Mouse (Mus musculus) gastrocnemius, postnatal 36 days (tissue): Measurements from ENCODE around the gene Fzd4. TPM values are rescaled to one million over a fixed set of nuclear protein-coding genes. Genes with fewer than 3 reads are reported as not detected.
A peak's percentile ranks its signal among the peaks of the same experiment; 100 is the strongest.

ENCODE experiments used
- DNase-seq, 2 experiments: peaks; one replicate each; pipeline ENCODE4 v3.0.0; 2022
- intact Hi-C: fragments of 180-260 bp; cut with DNase I; formaldehyde crosslinking; loops from one replicate; pipeline ENCODE4 v1.15.1; 2025
- total RNA-seq, 2 experiments: library from RNA; stranded (reverse); gene quantifications; 2 replicates each; pipeline ENCODE4 v1.2.3; 2021

Gene Fzd4
- total RNA-seq, 2 experiments from 2014 or later: 15.1 to 38.5 TPM

DNA sequence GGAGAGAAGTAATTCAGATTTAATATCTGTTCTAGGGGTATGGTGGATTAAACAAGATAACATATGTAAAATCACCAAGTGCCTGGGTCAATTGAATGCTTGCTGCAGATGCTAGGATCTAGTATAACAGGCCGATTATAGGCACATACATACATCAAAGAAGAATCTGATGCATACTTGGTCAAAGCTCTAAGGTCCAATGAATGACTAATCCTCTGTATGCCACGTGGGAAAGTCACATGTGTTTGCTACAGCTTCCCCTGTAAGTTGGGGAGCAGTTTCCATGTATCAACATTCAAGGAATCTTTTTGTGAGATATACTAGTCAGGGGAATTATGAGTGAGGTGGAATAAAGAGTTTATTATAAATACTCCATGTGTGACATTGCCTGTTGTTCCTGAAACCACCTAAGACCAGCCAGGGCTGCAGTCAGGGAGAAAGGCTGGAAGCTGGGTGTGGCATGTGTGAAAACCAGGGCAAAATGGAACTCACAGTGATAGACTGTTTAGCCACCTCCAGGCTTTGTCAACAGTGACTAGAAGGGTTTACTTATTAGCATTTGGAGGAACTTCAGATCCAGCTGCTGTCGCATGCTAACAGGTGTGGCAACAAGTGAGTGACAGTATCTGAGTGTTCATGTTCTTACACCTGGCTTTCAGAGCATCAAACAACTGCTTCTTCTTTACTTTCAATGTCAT is 6.2 kb upstream of the Fzd4 start:
- intact Hi-C loops: no loop called here
- DNase-seq: no peak

DNA sequence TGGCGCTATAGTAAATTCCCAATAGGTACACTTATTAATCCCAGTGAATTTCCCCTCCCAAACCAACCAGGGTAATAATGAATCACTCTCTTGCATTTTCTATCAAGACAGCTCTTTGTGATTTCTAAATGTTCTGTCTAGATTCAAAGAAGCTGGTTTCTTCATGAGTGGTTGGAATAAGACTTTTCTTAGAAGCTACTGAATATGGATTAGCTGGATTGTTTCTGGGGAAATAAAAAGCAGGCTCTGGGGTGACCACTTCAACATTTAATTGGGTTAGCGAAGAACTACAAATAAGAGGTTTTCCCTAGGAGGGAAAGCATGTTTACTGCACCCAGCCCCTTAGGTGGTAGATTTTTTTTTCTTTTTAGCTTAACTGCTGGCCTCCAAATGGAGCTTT is 3.4 kb upstream of the Fzd4 start:
- intact Hi-C loops: no loop called here
- DNase-seq: no peak

- intact Hi-C loops: no loop called here
- DNase-seq: no peak
Observed at GRCm38 (mm10) chr7:89401136-89401858, 2.9 kb upstream of the Fzd4 start.

DNA sequence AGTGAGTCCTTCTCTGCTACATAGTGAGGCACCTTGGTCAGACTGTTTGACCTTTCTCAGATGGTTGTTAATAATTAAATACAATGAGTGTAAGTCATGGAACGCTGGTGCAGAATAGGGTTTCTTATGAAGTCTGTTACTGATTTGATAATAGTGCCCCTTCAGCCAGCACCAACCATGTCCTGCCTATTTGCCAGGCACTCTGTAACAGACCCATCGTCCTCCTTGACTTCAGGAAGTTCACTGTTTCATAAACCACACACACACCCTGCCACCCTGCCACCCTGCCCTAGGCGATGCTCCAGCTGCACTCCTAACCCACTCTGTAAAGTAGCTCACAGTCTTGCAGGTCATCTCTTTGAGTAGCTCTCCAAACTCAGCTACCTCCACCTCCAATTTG is 2.2 kb upstream of the Fzd4 start:
- no peak for DNase-seq
- intact Hi-C loops: loop anchor here (2.0 kb wide), 1 partner anchor 63 kb away; no protein-coding TSS in a partner anchor

- peak; percentile 71 to 81 for DNase-seq
- intact Hi-C loops: loop anchor here (2.0 kb wide), 1 partner anchor 65 kb away; no protein-coding TSS in a partner anchor
Observed at GRCm38 (mm10) chr7:89403053-89403972, 842 bp upstream of the Fzd4 start.

GRCm38 (mm10) chr7:89404734-89405440 is 732 bp downstream of the Fzd4 start:
- intact Hi-C loops: no loop called here
- peak; percentile 58 to 66 for DNase-seq

GRCm38 (mm10) chr7:89406011-89406410 is 1.9 kb downstream of the Fzd4 start:
- DNase-seq: no peak
- intact Hi-C loops: no loop called here

GRCm38 (mm10) chr7:89407006-89407940 is 3.1 kb downstream of the Fzd4 start:
- intact Hi-C loops: no loop called here
- no peak for DNase-seq

GRCm38 (mm10) chr7:89410294-89410693 is 6.1 kb downstream of the Fzd4 start:
- intact Hi-C loops: no loop called here
- DNase-seq: no peak

DNA sequence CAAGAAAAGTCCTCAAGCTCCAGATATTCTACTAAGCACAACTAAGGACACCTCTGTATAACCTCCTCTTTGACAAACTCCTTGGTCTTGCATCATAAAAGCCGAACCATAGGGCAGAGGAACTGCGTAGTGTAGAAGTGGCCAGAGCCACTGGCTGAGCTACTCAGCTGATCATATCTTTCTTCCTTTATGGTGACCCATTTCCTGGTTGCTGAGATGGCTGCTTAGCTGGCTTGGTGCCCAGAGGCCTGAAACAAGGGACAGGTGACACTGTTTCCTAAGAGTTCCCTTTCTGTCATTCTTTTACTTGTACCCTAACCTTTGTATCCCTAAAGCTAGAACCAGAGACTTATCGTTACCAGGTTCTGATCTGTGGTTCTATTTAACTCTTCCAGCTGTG is 7.2 kb downstream of the Fzd4 start:
- DNase-seq: no peak
- intact Hi-C loops: no loop called here

DNA sequence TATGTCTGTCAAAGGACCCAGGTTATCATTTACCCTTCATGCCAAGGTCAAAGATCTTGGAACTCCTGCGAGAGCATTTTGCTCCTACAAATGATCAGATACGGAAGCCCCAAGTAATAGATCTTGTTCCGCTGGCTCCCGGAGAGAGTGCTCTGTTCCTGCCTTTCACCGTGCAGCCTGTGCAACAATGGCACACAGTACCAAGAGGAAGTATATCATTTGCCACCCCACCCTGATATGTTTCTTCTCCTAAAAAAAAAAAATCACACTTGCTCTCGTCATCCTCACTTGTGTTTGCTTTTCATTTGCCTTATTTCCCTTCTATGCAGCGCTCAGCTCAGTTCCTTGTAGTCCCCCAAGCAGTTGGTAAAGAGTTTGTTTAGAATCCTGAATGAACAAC is 7.9 kb downstream of the Fzd4 start:
- intact Hi-C loops: no loop called here
- no peak for DNase-seq

- intact Hi-C loops: loop anchor here (2.0 kb wide), 1 partner anchor 247 kb away; no protein-coding TSS in a partner anchor
- no peak for DNase-seq
Observed at GRCm38 (mm10) chr7:89416027-89416426, 11.9 kb downstream of the Fzd4 start.

- DNase-seq: no peak
- intact Hi-C loops: loop anchor here (2.0 kb wide), 2 partner anchors 249 to 329 kb away; no protein-coding TSS in a partner anchor
Observed at GRCm38 (mm10) chr7:89417707-89418106, 13.6 kb downstream of the Fzd4 start.

DNA sequence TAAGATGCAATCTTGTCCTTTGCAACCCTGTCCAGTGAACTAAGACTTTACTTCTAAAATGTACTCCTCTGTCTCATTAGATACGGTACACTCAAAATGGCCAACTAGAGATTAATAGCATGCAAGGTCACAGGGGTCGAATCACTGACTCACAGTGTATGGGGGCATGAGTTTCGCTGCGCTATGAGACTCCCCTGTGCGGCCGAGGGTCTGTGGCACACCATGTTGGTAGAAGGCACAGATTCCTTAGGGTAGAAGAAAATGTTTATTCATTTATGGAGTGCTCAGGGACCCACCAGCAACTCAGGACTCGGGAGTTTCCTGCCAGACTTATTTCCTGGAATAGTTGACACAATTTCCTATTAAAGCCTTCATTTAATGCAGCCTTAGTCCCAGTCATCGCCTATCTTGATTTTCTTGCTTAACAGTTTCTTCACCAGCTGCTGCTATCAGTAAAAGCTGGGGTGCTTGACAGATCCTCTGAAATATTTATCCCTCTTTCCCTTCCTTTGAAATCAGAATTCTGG is 14.0 kb downstream of the Fzd4 start:
- intact Hi-C loops: loop anchor here (2.0 kb wide), 1 partner anchor 329 kb away; no protein-coding TSS in a partner anchor
- no peak for DNase-seq

GRCm38 (mm10) chr7:89418917-89419679 is 14.9 kb downstream of the Fzd4 start:
- intact Hi-C loops: loop anchor here (2.0 kb wide), 1 partner anchor 330 kb away; no protein-coding TSS in a partner anchor
- DNase-seq: no peak

DNA sequence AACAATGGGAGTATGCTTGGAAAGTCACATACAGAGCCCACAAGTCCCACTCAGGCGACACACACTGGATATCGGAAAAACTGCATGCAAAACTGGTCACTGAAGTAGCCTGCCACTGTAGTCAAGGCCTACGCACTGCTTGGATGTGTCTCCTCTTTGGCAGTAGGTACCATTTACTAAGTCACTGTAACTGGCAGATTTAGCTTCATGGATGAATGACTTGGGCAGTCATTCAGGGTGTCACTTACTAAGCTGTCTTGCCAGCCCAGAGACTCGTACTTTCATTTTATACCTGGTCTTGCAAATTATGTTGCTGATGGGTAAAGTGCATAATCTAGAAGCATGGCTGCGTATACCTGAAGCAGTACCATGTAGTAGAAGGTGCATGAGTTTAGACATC is 17.1 kb downstream of the Fzd4 start:
- intact Hi-C loops: no loop called here
- no peak for DNase-seq

DNA sequence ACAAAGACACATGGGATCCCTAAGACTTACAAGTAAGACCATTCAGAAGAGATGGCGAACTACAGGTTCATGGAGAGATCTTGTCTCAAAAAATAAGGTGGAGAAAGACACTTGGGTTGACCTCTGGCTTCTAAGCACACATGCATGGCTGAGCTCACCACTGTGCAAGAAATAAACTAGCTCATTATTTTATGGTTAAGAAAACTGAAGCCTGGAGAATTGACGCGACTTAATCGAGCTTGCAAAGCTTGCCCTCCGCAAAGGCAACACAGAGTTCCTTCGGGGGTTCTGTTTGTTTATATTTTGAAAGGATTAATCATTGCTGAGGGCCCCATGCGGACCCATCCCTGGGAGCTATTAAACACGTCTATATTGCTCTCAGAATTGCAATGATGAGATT is 18.5 kb downstream of the Fzd4 start:
- intact Hi-C loops: no loop called here
- no peak for DNase-seq

DNA sequence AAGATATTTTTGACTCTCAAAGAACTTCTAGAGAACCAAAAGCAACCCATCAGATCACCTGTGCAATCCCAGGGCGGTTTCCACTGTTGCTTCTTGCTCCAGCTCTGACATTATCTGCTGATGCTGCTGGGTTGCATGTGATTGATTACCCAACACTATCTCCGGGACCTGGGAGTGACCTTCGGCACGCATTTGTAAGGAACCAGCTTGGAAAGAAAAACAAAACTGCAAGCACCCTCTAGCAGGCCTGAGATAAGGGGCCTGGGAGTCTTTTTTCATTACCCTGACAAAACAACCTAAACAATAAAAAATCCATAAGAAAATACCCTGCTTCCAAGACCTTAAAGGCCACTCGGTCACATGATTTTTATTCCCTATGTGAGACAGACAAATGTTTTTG is 19.0 kb downstream of the Fzd4 start:
- intact Hi-C loops: no loop called here
- DNase-seq: no peak
